Comparison of ENCODE assay signal across 9 mouse cellular contexts in genomic region chrX:103481243-103482096, GRCm38 (mm10). TPM values are rescaled to one million over a fixed set of nuclear protein-coding genes. Genes with fewer than 3 reads are reported as not detected.
DNase-seq lines count a peak whose midpoint lies in the region; ATAC-seq and TF ChIP-seq lines count a peak whose summit lies in the region.
"Had no signal": no experiment of that assay in that cellular context is flagged by ENCODE, and none has a peak within 500 bp of the region (broad histone marks: within the 10 kb centered on the region; RNA-seq: fewer than 3 reads in every experiment).

No protein-coding gene starts in this region.

- TF ChIP-seq POLR2A in myocyte (IDR thresholded peaks at IDR 0.05; ENCODE audit: insufficient read length, low read depth) = no peak

- peak overlapping the region; percentile 66 for H3K9ac ChIP-seq in heart, postnatal 0 days (replicated peaks; ENCODE audit: low read depth, low read length)
- H3K9ac ChIP-seq in limb, embryonic 15.5 days = peak overlapping the region; percentile 33; the same call in 1 of the 2 replicates

- H3K36me3 ChIP-seq in erythroblast, embryonic 14.5 days (ENCODE audit: control insufficient read depth) = peaks cover 22% of the 10 kb centered on the region
- H3K36me3 ChIP-seq in heart, postnatal 0 days (replicated peaks; ENCODE audit: control insufficient read depth, insufficient read depth, low read length) = no peaks in the 10 kb centered on the region
- H3K36me3 ChIP-seq in limb, embryonic 15.5 days = no peaks in the 10 kb centered on the region
- H3K36me3 ChIP-seq in myocyte (ENCODE audit: control insufficient read depth, insufficient read depth) = no peaks in the 10 kb centered on the region

- no peak for ATAC-seq in erythroblast, adult 5-6 weeks (replicated peaks; ENCODE audit: low FRiP score, poor library complexity, severe bottlenecking)
- peak; percentile 63 for ATAC-seq in heart, postnatal 0 days (ENCODE audit: insufficient read depth, low read depth)
- peak; percentile 55; the same call in 1 of the 2 replicates for ATAC-seq in limb, embryonic 15.5 days (ENCODE audit: insufficient number of reproducible peaks, low FRiP score, low TSS enrichment, low read depth)
- ATAC-seq in megakaryocyte-erythroid progenitor cell, adult 5-6 weeks (replicated peaks; ENCODE audit: low FRiP score, low TSS enrichment, poor library complexity, severe bottlenecking) = no peak

- peak overlapping the region; percentile 87 for H3K27ac ChIP-seq in heart, postnatal 0 days (ENCODE audit: low read depth)
- peak overlapping the region; percentile 78 for H3K27ac ChIP-seq in limb, embryonic 15.5 days

- 0 out of 2 replicates have a peak, but pooled peaks have one; percentile 11 for TF ChIP-seq CTCF in heart, postnatal 0 days (IDR thresholded peaks at IDR 0.05; ENCODE audit: low read depth)

- peak; percentile 27 for DNase-seq in urinary bladder, postnatal 25 days (ENCODE audit: low spot score)
- DNase-seq in urinary bladder, postnatal 4 days (ENCODE audit: low spot score in 2 of 2) = no peak
- DNase-seq in heart, postnatal 0 days (ENCODE audit: low spot score) = peak; percentile 16

- peak overlapping the region; percentile 83 for H3K4me3 ChIP-seq in erythroblast, embryonic 14.5 days (replicated peaks)
- peak overlapping the region; percentile 51 for H3K4me3 ChIP-seq in heart, postnatal 0 days (ENCODE audit: low read depth, low read length)
- peak overlapping the region; percentile 44 for H3K4me3 ChIP-seq in limb, embryonic 15.5 days
- peak overlapping the region; percentile 52 for H3K4me3 ChIP-seq in myocyte

- no peaks in the 10 kb centered on the region for H3K27me3 ChIP-seq in erythroblast, embryonic 14.5 days (ENCODE audit: control insufficient read depth)
- no peaks in the 10 kb centered on the region for H3K27me3 ChIP-seq in heart, postnatal 0 days (ENCODE audit: control insufficient read depth, insufficient read depth, low read length)
- H3K27me3 ChIP-seq in limb, embryonic 15.5 days = no peaks in the 10 kb centered on the region
- H3K27me3 ChIP-seq in myocyte (ENCODE audit: control insufficient read depth, insufficient read depth, insufficient read length) = no peaks in the 10 kb centered on the region

- peaks cover 31% of the 10 kb centered on the region for H3K79me2 ChIP-seq in myocyte (ENCODE audit: control insufficient read depth, insufficient read depth)

- peaks cover 10% of the 10 kb centered on the region for H3K4me1 ChIP-seq in erythroblast, embryonic 14.5 days (ENCODE audit: control insufficient read depth)
- no peaks in the 10 kb centered on the region for H3K4me1 ChIP-seq in heart, postnatal 0 days (ENCODE audit: control insufficient read depth, insufficient read depth)
- no peaks in the 10 kb centered on the region for H3K4me1 ChIP-seq in limb, embryonic 15.5 days

- no peak for TF ChIP-seq EP300 in heart, postnatal 0 days (IDR thresholded peaks at IDR 0.05; ENCODE audit: low read depth)

- peaks cover 14% of the 10 kb centered on the region for H3K9me3 ChIP-seq in erythroblast, embryonic 14.5 days (ENCODE audit: control insufficient read depth, low read length)
- no peaks in the 10 kb centered on the region for H3K9me3 ChIP-seq in heart, postnatal 0 days (replicated peaks; ENCODE audit: control insufficient read depth, low read length)
- H3K9me3 ChIP-seq in limb, embryonic 15.5 days = no peaks in the 10 kb centered on the region

- peak overlapping the region; percentile 57 for H3K4me2 ChIP-seq in heart, postnatal 0 days (ENCODE audit: low read depth, low read length)
- H3K4me2 ChIP-seq in limb, embryonic 15.5 days = peak overlapping the region; percentile 25
- peak overlapping the region; percentile 2 for H3K4me2 ChIP-seq in myocyte (ENCODE audit: low read depth)

- H3ac ChIP-seq in myocyte (ENCODE audit: control insufficient read depth, insufficient read length) = no peak overlapping the region

- 60% methylated on average over 32 of the region's 32 CpGs for WGBS in heart, postnatal 0 days
- WGBS in limb, embryonic 15.5 days = 70% methylated on average over 32 of the region's 32 CpGs

TF ChIP-seq in myocyte, 11 proteins besides CTCF, POLR2A, EP300 and RAD21:
- TF ChIP-seq SRF (IDR thresholded peaks at IDR 0.05; ENCODE audit: control insufficient read depth, insufficient read length, low read depth) = no peak
- no peak for TF ChIP-seq REST (IDR thresholded peaks at IDR 0.05; ENCODE audit: insufficient read depth, insufficient read length)
- TF ChIP-seq USF1 (IDR thresholded peaks at IDR 0.05; ENCODE audit: low read depth) = peak; percentile 73
- no peak for TF ChIP-seq TCF3 (IDR thresholded peaks at IDR 0.05; ENCODE audit: insufficient read length, low read depth)
- no peak for TF ChIP-seq MYOG (IDR thresholded peaks at IDR 0.05; ENCODE audit: control insufficient read depth in 1 of 3, insufficient read depth in 1 of 3, insufficient read length in 2 of 3, low read depth in 2 of 3)

RNA-seq across cellular contexts. Expression of gene Gm26992, which starts 59.7 kb away (rescaled TPM):
- polyA plus RNA-seq in erythroblast, embryonic 14.5 days (2012) = not detected in 2 replicates
- total RNA-seq in erythroblast, adult 5-6 weeks (2015; ENCODE audit: low replicate concordance) = not detected in 2 replicates
- not detected in 2 replicates for total RNA-seq in erythroblast, adult 5-6 weeks (2017; ENCODE audit: low replicate concordance)
- not detected in 2 replicates for total RNA-seq in heart, postnatal 0 days (2014; rRNA removed; ENCODE audit: low replicate concordance)
- polyA plus RNA-seq in heart, postnatal 0 days (2015; fragmentation: Nextera tagmentation; extraction: Ambion mirVana) = not detected in 2 replicates
- not detected in 2 replicates for polyA plus RNA-seq in limb, embryonic 15.5 days (2015; fragmentation: Nextera tagmentation; extraction: Ambion mirVana)
- polyA plus RNA-seq in myocyte (2012; fragmentation: generic; extraction: Trizol) = not detected
- 0.61 TPM in 1 of 2 replicates, not detected in the other for total RNA-seq in megakaryocyte-erythroid progenitor cell, adult 5-6 weeks (2014; fragmentation: Nextera tagmentation)
- total RNA-seq in megakaryocyte-erythroid progenitor cell, adult 5-6 weeks (2017) = not detected in 2 replicates
- total RNA-seq: gastrocnemius, adult 8-10 months had no signal

Comparison
In these comparisons a context has a peak if more than half of its experiments do, and no peak if none do; other contexts are left out.
1. DNase-seq: peak in urinary bladder, postnatal 25 days (single experiment) and heart, postnatal 0 days (single experiment); none in urinary bladder, postnatal 4 days (0 of 2).
2. ATAC-seq: peak in heart, postnatal 0 days (single experiment) and limb, embryonic 15.5 days (single experiment); none in erythroblast, adult 5-6 weeks (single experiment) and megakaryocyte-erythroid progenitor cell, adult 5-6 weeks (single experiment).
3. H3K4me2 ChIP-seq: peak in every context shown above with its lines; median percentile 57 in heart, postnatal 0 days; 25 in limb, embryonic 15.5 days; 2 in myocyte.
4. Peak in every context shown above with its lines, with median percentiles within 50 percentile points of each other: H3K4me3 ChIP-seq.